Mouse (Mus musculus): Measurements from ENCODE around the gene Pprc1. TPM values are rescaled to one million over a fixed set of nuclear protein-coding genes. Genes with fewer than 3 reads are reported as not detected.

The Pprc1 gene
- polyA plus RNA-seq, 1 experiment, result 10.1 TPM

DNA sequence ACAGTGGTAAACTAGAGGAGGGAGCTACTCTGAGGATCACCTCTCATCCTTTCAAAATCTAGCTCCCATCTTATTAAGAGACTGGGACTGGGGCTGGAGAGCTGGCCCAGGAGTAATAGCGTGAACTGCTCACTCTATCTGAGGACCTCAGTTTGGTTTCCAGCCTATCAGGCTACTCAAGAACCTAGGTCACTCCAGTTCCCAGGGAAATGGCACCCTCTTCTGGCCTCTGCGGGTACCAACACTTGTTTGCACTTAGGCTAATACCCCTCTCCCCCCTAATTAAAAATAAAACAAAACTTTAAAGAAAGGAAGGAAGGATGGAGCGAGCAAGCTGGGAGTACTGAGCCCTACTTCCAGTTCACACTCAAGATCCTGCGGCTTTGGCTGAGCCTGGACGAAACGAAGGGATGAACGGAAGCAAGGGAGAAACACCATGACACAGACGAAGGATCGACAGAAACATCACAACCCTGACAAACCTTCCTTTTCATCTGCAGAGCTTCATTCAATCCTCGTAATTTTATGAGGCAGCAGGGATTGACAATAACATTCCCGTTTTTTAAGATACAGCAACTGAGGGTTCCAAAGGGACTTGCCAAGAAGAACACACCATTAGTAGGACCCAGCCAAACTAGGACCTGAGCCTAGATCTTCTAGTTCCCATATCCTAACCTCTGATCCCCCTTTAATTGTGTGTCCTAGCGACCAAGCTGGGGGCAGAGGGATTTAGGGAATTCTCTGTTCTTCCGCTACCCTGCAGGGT lies 8.0 kb upstream of the Pprc1 start:
- Histone ChIP-seq H3K27ac (ENCODE audit: control insufficient read depth, insufficient read depth, low read depth, low read length) (no peak overlapping the region), H3K36me3 (ENCODE audit: control insufficient read depth, insufficient read depth, low read length) (no peaks in the 10 kb centered on the region), H3K4me3 (ENCODE audit: control insufficient read depth, low read depth, low read length) (no peak overlapping the region), H3K4me1 (ENCODE audit: control insufficient read depth, insufficient read depth, low read length) (peaks cover 12% of the 10 kb centered on the region), H3K27me3 (ENCODE audit: control insufficient read depth, insufficient read depth, low read length) (no peaks in the 10 kb centered on the region)
- TF ChIP-seq POLR2A (IDR thresholded peaks at IDR 0.05; ENCODE audit: control insufficient read depth, low read depth, low read length), result no peak
- no peak for TF ChIP-seq CTCF (IDR thresholded peaks at IDR 0.05; ENCODE audit: control insufficient read depth, insufficient read depth, insufficient replicate concordance, low read depth, low read length)

DNA sequence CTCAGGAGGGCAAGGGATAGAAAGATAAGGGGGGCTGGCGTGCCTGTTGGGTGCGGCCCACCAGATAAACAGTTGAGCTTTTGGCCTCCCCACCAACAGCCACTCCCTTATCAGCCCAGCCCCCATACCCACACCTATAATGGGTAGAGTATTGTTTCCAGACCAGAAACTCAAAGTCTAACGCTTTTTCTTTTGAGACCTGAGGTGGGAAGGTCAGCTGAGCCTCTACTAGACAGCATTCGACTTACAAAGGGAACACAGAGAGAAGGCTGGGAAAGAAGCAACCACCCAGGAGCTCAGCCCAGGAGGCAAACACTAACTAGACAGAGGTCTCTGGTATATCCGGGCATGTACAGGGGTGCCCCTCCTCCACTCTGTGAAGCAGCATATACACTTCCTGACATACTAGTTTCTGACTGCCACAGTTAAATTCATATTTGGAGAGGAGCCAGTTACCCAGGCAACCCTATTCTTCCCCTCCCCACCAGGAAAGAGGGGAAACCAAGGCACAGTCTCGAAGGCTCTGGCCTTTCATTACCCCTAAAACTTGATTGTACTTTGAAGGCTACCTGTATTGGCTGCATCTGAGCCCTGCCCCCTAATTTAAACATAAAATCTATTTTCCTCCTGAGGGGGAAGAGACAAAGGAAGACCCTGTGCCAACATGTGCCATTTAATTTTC lies 7.3 kb upstream of the Pprc1 start:
- Histone ChIP-seq H3K27ac (ENCODE audit: control insufficient read depth, insufficient read depth, low read depth, low read length) (no peak overlapping the region), H3K36me3 (ENCODE audit: control insufficient read depth, insufficient read depth, low read length) (no peaks in the 10 kb centered on the region), H3K4me1 (ENCODE audit: control insufficient read depth, insufficient read depth, low read length) (peaks cover 12% of the 10 kb centered on the region), H3K4me3 (ENCODE audit: control insufficient read depth, low read depth, low read length) (no peak overlapping the region), H3K27me3 (ENCODE audit: control insufficient read depth, insufficient read depth, low read length) (no peaks in the 10 kb centered on the region)
- TF ChIP-seq CTCF (IDR thresholded peaks at IDR 0.05; ENCODE audit: control insufficient read depth, insufficient read depth, insufficient replicate concordance, low read depth, low read length) (no peak), POLR2A (IDR thresholded peaks at IDR 0.05; ENCODE audit: control insufficient read depth, low read depth, low read length) (no peak)

DNA sequence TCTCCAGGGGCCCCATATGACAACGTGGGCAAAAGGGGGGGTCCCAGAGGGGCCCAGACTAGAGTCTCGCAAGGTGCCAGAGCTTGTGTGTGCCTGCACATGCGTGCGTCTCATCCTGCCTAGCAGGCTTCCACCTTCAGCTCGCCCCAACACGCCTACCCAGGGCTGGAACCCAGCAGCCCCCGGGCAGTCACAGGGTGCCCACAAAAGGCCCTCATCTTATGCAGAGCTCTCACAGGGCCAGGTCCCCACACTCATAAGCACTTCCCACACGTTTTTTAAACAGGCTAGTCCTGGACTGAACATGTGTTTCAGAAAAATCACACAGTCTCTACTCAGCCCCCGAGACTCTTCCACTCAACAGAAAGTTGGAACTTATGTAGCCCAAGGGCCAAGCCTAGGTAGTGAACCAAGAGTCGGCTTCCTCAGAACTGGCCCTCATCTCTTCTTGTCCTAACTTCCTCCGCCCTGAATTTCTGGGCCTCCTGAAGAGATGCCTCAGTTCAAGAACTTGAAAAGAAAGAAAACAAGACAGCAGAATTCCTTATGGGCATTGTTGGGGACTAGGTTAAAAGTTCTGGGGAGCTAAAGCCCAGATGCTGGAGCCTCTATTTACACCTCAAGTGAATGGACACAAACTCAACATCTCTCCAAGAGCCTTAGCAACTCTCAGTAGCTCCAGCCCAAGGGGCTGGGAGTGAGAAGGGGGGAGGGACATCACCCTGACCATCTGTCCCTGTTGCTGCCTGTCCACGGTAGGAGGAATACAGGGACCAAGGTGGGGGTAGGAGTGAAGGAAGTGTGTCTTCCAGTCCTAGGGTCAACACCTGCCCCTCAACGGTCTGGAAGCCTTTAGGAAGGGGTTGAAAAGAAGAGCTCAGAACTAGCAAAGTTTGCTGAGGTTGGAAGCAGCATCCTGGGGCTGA lies 6.5 kb upstream of the Pprc1 start:
- TF ChIP-seq CTCF (IDR thresholded peaks at IDR 0.05; ENCODE audit: control insufficient read depth, insufficient read depth, insufficient replicate concordance, low read depth, low read length) (no peak), POLR2A (IDR thresholded peaks at IDR 0.05; ENCODE audit: control insufficient read depth, low read depth, low read length) (no peak)
- Histone ChIP-seq H3K27ac (ENCODE audit: control insufficient read depth, insufficient read depth, low read depth, low read length) (no peak overlapping the region; the same call in 1 of the 2 replicates), H3K4me3 (ENCODE audit: control insufficient read depth, low read depth, low read length) (no peak overlapping the region; the same call in 1 of the 2 replicates), H3K36me3 (ENCODE audit: control insufficient read depth, insufficient read depth, low read length) (no peaks in the 10 kb centered on the region), H3K27me3 (ENCODE audit: control insufficient read depth, insufficient read depth, low read length) (no peaks in the 10 kb centered on the region), H3K4me1 (ENCODE audit: control insufficient read depth, insufficient read depth, low read length) (peaks cover 14% of the 10 kb centered on the region)

DNA sequence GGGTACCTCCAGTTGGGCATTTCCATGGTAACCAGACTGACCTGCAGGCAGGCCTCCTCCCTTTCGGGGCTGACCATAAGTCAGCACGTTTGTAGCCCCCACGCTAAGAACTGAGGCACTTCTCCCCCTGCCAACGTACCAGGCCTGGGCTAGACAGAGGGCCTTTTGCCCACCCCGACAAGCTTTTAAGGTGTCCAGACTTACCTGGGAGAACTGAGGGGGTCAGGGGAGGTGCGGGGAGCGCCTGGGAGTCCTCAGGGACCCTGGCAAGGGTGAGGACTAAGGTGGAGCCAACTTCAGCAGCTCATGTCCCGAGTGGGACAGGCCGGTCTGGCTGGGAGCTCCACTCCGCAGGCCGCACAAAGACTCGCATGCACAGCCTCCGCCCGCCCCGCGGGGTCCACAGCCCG lies 5.8 kb upstream of the Pprc1 start:
- no peaks in the 10 kb centered on the region for H3K36me3 ChIP-seq (ENCODE audit: control insufficient read depth, insufficient read depth, low read length)
- peaks cover 14% of the 10 kb centered on the region for H3K4me1 ChIP-seq (ENCODE audit: control insufficient read depth, insufficient read depth, low read length)
- no peak overlapping the region; the same call in 1 of the 2 replicates for H3K27ac ChIP-seq (ENCODE audit: control insufficient read depth, insufficient read depth, low read depth, low read length)
- TF ChIP-seq POLR2A (IDR thresholded peaks at IDR 0.05; ENCODE audit: control insufficient read depth, low read depth, low read length) (no peak), CTCF (IDR thresholded peaks at IDR 0.05; ENCODE audit: control insufficient read depth, insufficient read depth, insufficient replicate concordance, low read depth, low read length) (no peak)
- no peaks in the 10 kb centered on the region for H3K27me3 ChIP-seq (ENCODE audit: control insufficient read depth, insufficient read depth, low read length)
- H3K4me3 ChIP-seq (ENCODE audit: control insufficient read depth, low read depth, low read length), result peak overlapping the region; percentile 40

DNA sequence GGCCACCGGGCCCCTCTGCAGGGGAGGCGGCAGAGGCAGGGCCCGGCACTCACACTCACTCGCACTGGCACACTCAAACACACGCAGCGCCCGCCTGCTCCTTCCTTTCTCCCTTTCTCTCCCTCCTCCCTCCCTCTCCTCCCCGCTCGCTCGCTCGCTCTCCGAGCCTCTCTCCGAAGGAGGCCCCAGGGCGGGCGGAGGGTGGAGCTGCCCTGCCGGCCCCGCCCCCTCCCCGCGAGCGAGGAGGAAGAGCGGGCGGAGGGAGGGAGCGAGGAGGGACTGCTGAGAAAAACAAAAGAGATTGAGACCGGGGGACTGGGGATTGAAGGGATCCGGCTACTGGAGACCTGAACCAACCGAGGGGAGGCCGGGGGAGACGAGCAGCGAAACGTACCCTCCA lies 5.2 kb upstream of the Pprc1 start:
- TF ChIP-seq POLR2A (IDR thresholded peaks at IDR 0.05; ENCODE audit: control insufficient read depth, low read depth, low read length) (peak; percentile 33; the same call in 1 of the 2 replicates), CTCF (IDR thresholded peaks at IDR 0.05; ENCODE audit: control insufficient read depth, insufficient read depth, insufficient replicate concordance, low read depth, low read length) (no peak)
- Histone ChIP-seq H3K27ac (ENCODE audit: control insufficient read depth, insufficient read depth, low read depth, low read length) (peak overlapping the region; percentile 61), H3K4me3 (ENCODE audit: control insufficient read depth, low read depth, low read length) (peak overlapping the region; percentile 76), H3K27me3 (ENCODE audit: control insufficient read depth, insufficient read depth, low read length) (no peaks in the 10 kb centered on the region), H3K36me3 (ENCODE audit: control insufficient read depth, insufficient read depth, low read length) (no peaks in the 10 kb centered on the region), H3K4me1 (ENCODE audit: control insufficient read depth, insufficient read depth, low read length) (peaks cover 16% of the 10 kb centered on the region)

DNA sequence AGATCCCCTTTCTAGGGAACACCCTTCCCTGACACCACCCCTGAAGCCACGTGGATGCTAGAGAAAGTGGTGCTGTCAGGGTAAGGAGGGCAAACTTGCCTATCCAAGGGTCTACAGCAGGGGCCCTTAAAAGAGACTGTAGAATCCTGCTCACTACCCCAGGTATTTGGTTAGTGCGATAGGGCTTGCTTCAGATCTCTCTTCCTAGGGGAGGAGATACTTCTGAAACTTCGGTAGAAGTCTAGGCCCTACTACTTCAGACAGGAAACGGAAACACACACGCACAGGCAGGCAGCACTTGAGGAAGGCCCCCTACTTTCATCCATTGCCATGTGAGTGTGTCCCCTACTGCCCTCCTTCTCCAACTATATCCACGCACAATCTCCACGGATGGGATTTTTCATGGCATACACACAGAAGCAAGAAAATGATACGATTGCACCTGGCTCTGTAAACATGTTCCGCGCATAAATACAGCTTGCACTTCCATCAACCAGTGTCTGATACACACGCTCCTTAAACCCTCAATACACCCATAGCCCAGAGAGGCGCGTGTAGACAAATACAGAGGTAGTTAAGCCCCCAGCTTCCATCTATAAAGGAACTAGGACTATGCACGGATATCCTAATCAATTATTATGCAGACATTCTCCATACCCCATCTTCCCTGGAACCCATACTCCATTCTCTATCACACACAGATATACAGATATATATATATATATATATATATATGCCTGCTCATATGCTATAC lies 4.4 kb upstream of the Pprc1 start:
- H3K27me3 ChIP-seq (ENCODE audit: control insufficient read depth, insufficient read depth, low read length), result no peaks in the 10 kb centered on the region
- TF ChIP-seq CTCF (IDR thresholded peaks at IDR 0.05; ENCODE audit: control insufficient read depth, insufficient read depth, insufficient replicate concordance, low read depth, low read length), result no peak
- peaks cover 17% of the 10 kb centered on the region for H3K4me1 ChIP-seq (ENCODE audit: control insufficient read depth, insufficient read depth, low read length)
- H3K4me3 ChIP-seq (ENCODE audit: control insufficient read depth, low read depth, low read length), result no peak overlapping the region
- no peaks in the 10 kb centered on the region for H3K36me3 ChIP-seq (ENCODE audit: control insufficient read depth, insufficient read depth, low read length)
- peak overlapping the region; percentile 61; the same call in 1 of the 2 replicates for H3K27ac ChIP-seq (ENCODE audit: control insufficient read depth, insufficient read depth, low read depth, low read length)

Measured in testis, adult 2 months (tissue).